Mouse (Mus musculus) erythroblast, embryonic 14.5 days (primary cell): ENCODE measurements around the gene Creb1. TPM values are rescaled to one million over a fixed set of nuclear protein-coding genes. Genes with fewer than 3 reads are reported as not detected.

ENCODE experiments used
- H3K27me3 ChIP-seq: 2 replicates; pipeline ENCODE4 v1.6.1; 2012; ENCODE audit warnings: inconsistent platforms; ENCODE audit not compliant: control insufficient read depth
- H3K36me3 ChIP-seq: 2 replicates; pipeline ENCODE4 v1.6.1; 2012; ENCODE audit warnings: mild to moderate bottlenecking, inconsistent platforms; ENCODE audit not compliant: control insufficient read depth
- H3K4me1 ChIP-seq: 2 replicates; pipeline ENCODE4 v1.6.1; 2012; ENCODE audit warnings: inconsistent platforms; ENCODE audit not compliant: control insufficient read depth
- H3K4me3 ChIP-seq: replicated peaks from 2 replicates; pipeline ENCODE3; 2012; ENCODE audit warnings: moderate library complexity, mild to moderate bottlenecking, inconsistent platforms
- H3K9me3 ChIP-seq: 2 replicates; pipeline ENCODE4 v1.6.1; 2012; ENCODE audit warnings: low read length, inconsistent platforms, mixed read lengths; ENCODE audit not compliant: control insufficient read depth
- GATA1 ChIP-seq: IDR thresholded peaks from 2 replicates; pipeline ENCODE4 v1.6.1; 2012; ENCODE audit warnings: low read length, inconsistent platforms, mixed read lengths
- TAL1 ChIP-seq: IDR thresholded peaks from 3 replicates; pipeline ENCODE4 v1.6.1; 2012; ENCODE audit warnings: low read length, inconsistent platforms, mixed read lengths
- polyA plus RNA-seq: library from polyadenylated mRNA; stranded (reverse); fragments of >175 nt; gene quantifications from 2 replicates; pipeline ENCODE4 v1.2.3, GENCODE M21; 2012

Gene Creb1
- polyA plus RNA-seq, 1 experiment = 0.32 TPM

DNA sequence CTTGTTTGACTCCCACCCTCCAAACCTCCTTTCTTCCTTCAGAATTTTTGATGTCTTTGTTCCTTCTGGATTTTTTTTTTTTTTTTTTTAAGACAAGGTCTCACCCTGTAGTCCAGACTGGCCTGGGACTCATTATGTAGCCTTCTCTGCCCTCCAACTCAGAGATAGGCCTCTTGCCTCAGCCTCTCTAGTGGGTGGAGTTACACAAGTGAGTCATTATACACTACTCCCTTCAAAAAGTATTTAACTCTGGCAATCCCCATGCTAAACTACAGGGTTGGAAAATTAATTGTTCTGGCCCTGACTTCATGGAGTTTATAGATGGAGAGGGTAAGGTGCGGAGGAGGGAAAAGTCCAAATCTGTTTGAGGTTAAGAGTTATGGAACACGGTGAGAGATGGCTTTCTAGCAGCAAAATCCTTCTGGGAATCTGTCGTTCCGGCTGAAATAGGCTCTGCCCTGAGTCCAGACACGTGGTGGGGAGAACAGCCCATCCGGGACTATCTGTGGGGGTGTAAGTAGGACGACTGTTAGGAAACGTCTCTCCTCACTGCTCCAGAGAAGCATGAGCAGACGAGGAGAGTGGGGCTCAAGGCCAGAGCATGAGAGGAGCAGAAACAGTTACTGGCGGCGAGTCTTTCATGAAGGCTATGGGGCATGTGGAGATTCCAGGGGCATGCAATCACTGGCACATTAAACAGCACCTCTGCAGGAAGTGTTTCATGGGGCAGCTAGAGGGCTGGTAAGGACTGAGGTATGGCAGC, 117.1 kb downstream of the Creb1 start:
- peaks cover 5% of the 10 kb centered on the region for H3K4me1 ChIP-seq
- no peaks in the 10 kb centered on the region for H3K36me3 ChIP-seq
- no peak for TF ChIP-seq TAL1
- no peak for TF ChIP-seq GATA1

DNA sequence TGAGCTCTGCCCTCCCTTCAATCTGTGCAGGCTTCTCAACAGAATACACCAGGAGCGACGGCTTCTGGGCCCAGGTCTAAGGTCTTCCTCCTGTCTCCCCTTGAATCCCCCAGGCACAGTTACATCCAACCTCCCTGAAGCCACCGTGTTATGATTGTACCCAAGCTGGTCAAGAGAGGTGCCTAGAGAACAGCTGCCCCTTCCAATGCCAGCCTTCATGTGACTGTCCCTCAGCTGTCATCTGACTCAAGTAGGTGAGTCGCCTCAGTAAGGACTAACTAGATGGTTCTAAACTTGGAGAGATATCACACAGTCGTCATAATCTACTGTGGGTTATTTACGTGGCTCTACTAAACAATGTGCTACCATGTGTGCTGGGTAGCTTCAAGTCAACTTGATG, 121.3 kb downstream of the Creb1 start:
- H3K4me3 ChIP-seq = no peak overlapping the region
- no peaks in the 10 kb centered on the region for H3K36me3 ChIP-seq
- H3K4me1 ChIP-seq = peaks cover 2% of the 10 kb centered on the region; the same call in 1 of the 2 replicates
- no peaks in the 10 kb centered on the region for H3K9me3 ChIP-seq
- no peaks in the 10 kb centered on the region for H3K27me3 ChIP-seq
- no peak for TF ChIP-seq TAL1
- no peak for TF ChIP-seq GATA1

More for the DNA sequence above, 117.1 kb downstream of the Creb1 start:
- Histone ChIP-seq H3K9me3 (no peaks in the 10 kb centered on the region), H3K27me3 (no peaks in the 10 kb centered on the region), H3K4me3 (no peak overlapping the region)

Other genes starting within 250 kb of the Creb1 start
- gene Mettl21a, start 84.6 kb downstream of the Creb1 start, polyA plus RNA-seq = 0.17 and 0.26 TPM in 2 replicates
- gene Ccnyl1, start 157.8 kb downstream of the Creb1 start, polyA plus RNA-seq = 0.76 and 1.3 TPM in 2 replicates
- 1.3 and 2.3 TPM in 2 replicates for gene Fzd5, start 205.1 kb downstream of the Creb1 start, polyA plus RNA-seq